Mouse (Mus musculus) MEL (cell line): ENCODE data around the gene Epha2.

Experiments
- CTCF ChIP-seq, 3 experiments: IDR thresholded peaks in 2 of 3; conservative IDR thresholded peaks in 1 of 3; 2 replicates each; pipeline ENCODE4 v1.5.1; 2011 to 2012; ENCODE audit warnings: low read length in 3 of 3, low read depth in 2 of 3, mild to moderate bottlenecking in 2 of 3, improper control_type of control experiment in 1 of 3, inconsistent platforms in 1 of 3, mixed read lengths in 1 of 3, moderate library complexity in 1 of 3; ENCODE audit not compliant: control insufficient read depth in 1 of 3, insufficient read depth in 1 of 3, poor library complexity in 1 of 3, severe bottlenecking in 1 of 3
- JUND ChIP-seq: IDR thresholded peaks from 2 replicates; pipeline ENCODE4 v1.6.1; 2011; ENCODE audit warnings: low read depth, mild to moderate bottlenecking, improper control_type of control experiment, low read length
- POLR2A ChIP-seq, 2 experiments: IDR thresholded peaks; 2 replicates each; pipeline ENCODE4 v1.6.1; 2011 to 2012; ENCODE audit warnings: low read length in 2 of 2, mild to moderate bottlenecking in 2 of 2, control low read depth in 1 of 2, improper control_type of control experiment in 1 of 2, low read depth in 1 of 2, moderate library complexity in 1 of 2; ENCODE audit not compliant: control insufficient read depth in 1 of 2, insufficient read depth in 1 of 2, poor library complexity in 1 of 2
- SMC3 ChIP-seq: IDR thresholded peaks from 2 replicates; pipeline ENCODE4 v1.6.1; 2011; ENCODE audit warnings: low read depth, low read length, improper control_type of control experiment
- ZKSCAN1 ChIP-seq: IDR thresholded peaks from 2 replicates; pipeline ENCODE4 v1.6.1; 2012; ENCODE audit warnings: low read depth, mild to moderate bottlenecking, inconsistent platforms, low read length, improper control_type of control experiment, moderate library complexity

DNA sequence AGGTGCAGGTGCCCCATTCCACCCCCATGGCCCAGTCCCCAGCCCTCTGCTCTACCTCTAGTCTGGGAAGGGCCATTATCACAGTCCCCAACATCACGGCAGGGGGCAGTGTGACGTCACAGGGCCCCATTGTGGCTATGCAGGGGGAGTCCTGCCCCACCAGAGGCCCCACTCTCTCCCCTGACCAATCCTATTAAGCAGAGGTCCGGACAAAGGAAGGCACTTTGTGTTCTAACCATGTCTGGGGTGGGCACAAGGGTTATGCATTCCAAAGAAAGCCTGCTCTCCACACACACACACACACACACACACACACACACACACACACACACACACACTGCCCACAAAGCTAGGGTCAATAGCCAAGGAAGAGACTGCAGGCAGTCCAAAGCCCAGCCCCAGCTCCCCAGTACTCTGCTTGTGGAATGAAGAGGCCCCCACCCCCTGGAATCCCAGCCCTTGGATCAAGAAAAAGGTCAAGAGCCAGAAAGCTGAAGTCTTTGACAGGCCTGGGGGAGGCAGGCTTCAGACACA, 34.3 kb downstream of the Epha2 start:
- TF ChIP-seq CTCF (IDR thresholded peaks at IDR 0.05 in 2 of 3, conservative IDR thresholded peaks at IDR 0.05 in 1 of 3; ENCODE audit: control insufficient read depth in 1 of 3, insufficient read depth in 1 of 3, low read depth in 2 of 3, low read length in 3 of 3, poor library complexity in 1 of 3, severe bottlenecking in 1 of 3) = no peak
- no peak for TF ChIP-seq JUND
- no peak for TF ChIP-seq POLR2A (IDR thresholded peaks at IDR 0.05; ENCODE audit: control insufficient read depth in 1 of 2, insufficient read depth in 1 of 2, low read depth in 1 of 2, low read length in 2 of 2, poor library complexity in 1 of 2)
- TF ChIP-seq ZKSCAN1 = no peak
- no peak for TF ChIP-seq SMC3
